14 mouse cellular contexts compared by ENCODE assay signal in the genomic region with DNA sequence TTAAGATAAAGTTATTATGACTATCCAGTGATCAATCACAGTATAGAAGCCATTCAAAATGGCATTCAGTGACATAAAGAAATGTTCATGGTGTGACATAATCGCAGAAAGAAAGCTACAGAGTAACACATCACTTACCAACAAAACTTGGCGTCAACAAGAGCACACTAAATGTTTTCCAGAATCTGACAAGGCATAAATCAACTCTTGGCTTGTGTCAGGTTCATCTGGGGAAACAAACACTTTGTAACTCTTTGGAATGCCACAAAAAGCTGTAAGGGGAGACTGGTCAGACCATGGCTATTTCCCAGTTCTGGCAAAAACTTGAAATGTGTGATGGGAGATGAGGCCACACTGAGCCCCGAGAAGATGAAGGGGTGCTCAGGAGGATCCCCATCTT. TPM values are rescaled to one million over a fixed set of nuclear protein-coding genes. Genes with fewer than 3 reads are reported as not detected.
DNase-seq lines count a peak whose midpoint lies in the region; ATAC-seq and TF ChIP-seq lines count a peak whose summit lies in the region.
"Had no signal": no experiment of that assay in that cellular context is flagged by ENCODE, and none has a peak within 500 bp of the region (broad histone marks: within the 10 kb centered on the region; RNA-seq: fewer than 3 reads in every experiment).

No protein-coding gene starts in this region.

- TF ChIP-seq CTCF in heart, postnatal 0 days (IDR thresholded peaks at IDR 0.05; ENCODE audit: low read depth): no peak
- no peak for TF ChIP-seq CTCF in kidney, postnatal 0 days (IDR thresholded peaks at IDR 0.05; ENCODE audit: low read depth)
- no peak for TF ChIP-seq CTCF in stomach, postnatal 0 days (IDR thresholded peaks at IDR 0.05; ENCODE audit: low read depth)

- H3K27me3 ChIP-seq in heart, postnatal 0 days (ENCODE audit: control insufficient read depth, insufficient read depth, low read length): no peaks in the 10 kb centered on the region
- H3K27me3 ChIP-seq in heart, embryonic 10.5 days (ENCODE audit: insufficient read depth, poor library complexity, severe bottlenecking): no peaks in the 10 kb centered on the region
- no peaks in the 10 kb centered on the region for H3K27me3 ChIP-seq in kidney, postnatal 0 days (ENCODE audit: insufficient read depth, low read length)
- no peaks in the 10 kb centered on the region for H3K27me3 ChIP-seq in neural tube, embryonic 13.5 days
- no peaks in the 10 kb centered on the region for H3K27me3 ChIP-seq in stomach, postnatal 0 days (ENCODE audit: control insufficient read depth, insufficient read depth, low read length)
- H3K27me3 ChIP-seq in liver, embryonic 11.5 days (replicated peaks; ENCODE audit: control insufficient read depth, insufficient read depth, low read length): no peaks in the 10 kb centered on the region
- H3K27me3 ChIP-seq: forebrain, embryonic 15.5 days had no signal

- H3K36me3 ChIP-seq in heart, postnatal 0 days (replicated peaks; ENCODE audit: control insufficient read depth, insufficient read depth, low read length): no peaks in the 10 kb centered on the region
- no peaks in the 10 kb centered on the region for H3K36me3 ChIP-seq in heart, embryonic 10.5 days
- no peaks in the 10 kb centered on the region for H3K36me3 ChIP-seq in kidney, postnatal 0 days (ENCODE audit: insufficient read depth, low read length)
- no peaks in the 10 kb centered on the region for H3K36me3 ChIP-seq in neural tube, embryonic 13.5 days
- no peaks in the 10 kb centered on the region for H3K36me3 ChIP-seq in stomach, postnatal 0 days (ENCODE audit: control insufficient read depth, insufficient read depth, low read length)
- no peaks in the 10 kb centered on the region for H3K36me3 ChIP-seq in liver, embryonic 11.5 days (ENCODE audit: control insufficient read depth, insufficient read depth, low read length)
- H3K36me3 ChIP-seq: forebrain, embryonic 15.5 days; G1E had no signal

- H3K4me1 ChIP-seq in heart, postnatal 0 days (ENCODE audit: control insufficient read depth, insufficient read depth): peaks cover 10% of the 10 kb centered on the region; the same call in 1 of the 2 replicates
- peaks cover 10% of the 10 kb centered on the region; the same call in 1 of the 2 replicates for H3K4me1 ChIP-seq in heart, embryonic 10.5 days
- H3K4me1 ChIP-seq in kidney, postnatal 0 days (replicated peaks; ENCODE audit: insufficient read depth, low read length): no peaks in the 10 kb centered on the region
- H3K4me1 ChIP-seq in neural tube, embryonic 13.5 days (replicated peaks): peaks cover 26% of the 10 kb centered on the region
- H3K4me1 ChIP-seq in stomach, postnatal 0 days (replicated peaks; ENCODE audit: control insufficient read depth, insufficient read depth): no peaks in the 10 kb centered on the region
- no peaks in the 10 kb centered on the region for H3K4me1 ChIP-seq in liver, embryonic 11.5 days (replicated peaks; ENCODE audit: control insufficient read depth, insufficient read depth, low read length)
- H3K4me1 ChIP-seq: forebrain, embryonic 15.5 days had no signal

- TF ChIP-seq EP300 in heart, postnatal 0 days (IDR thresholded peaks at IDR 0.05; ENCODE audit: low read depth): no peak
- TF ChIP-seq EP300 in stomach, postnatal 0 days (optimal IDR thresholded peaks at IDR 0.05): no peak

- peak overlapping the region; percentile 35; the same call in 1 of the 2 replicates for H3K27ac ChIP-seq in heart, postnatal 0 days (ENCODE audit: low read depth)
- H3K27ac ChIP-seq in heart, embryonic 10.5 days: no peak overlapping the region
- peak overlapping the region; percentile 44 for H3K27ac ChIP-seq in kidney, postnatal 0 days
- peak overlapping the region; percentile 64 for H3K27ac ChIP-seq in neural tube, embryonic 13.5 days (replicated peaks)
- 0 out of 2 replicates have a peak overlapping the region, but pooled peaks have one; percentile 20 for H3K27ac ChIP-seq in stomach, postnatal 0 days (replicated peaks)
- no peak overlapping the region for H3K27ac ChIP-seq in liver, embryonic 11.5 days (ENCODE audit: low read depth, low read length)
- H3K27ac ChIP-seq: forebrain, embryonic 15.5 days; liver, embryonic 14.5 days had no signal

- no peak overlapping the region for H3K4me3 ChIP-seq in heart, postnatal 0 days (ENCODE audit: low read depth, low read length)
- no peak overlapping the region for H3K4me3 ChIP-seq in heart, embryonic 10.5 days
- H3K4me3 ChIP-seq in kidney, postnatal 0 days (replicated peaks; ENCODE audit: low read depth, low read length): no peak overlapping the region
- H3K4me3 ChIP-seq in neural tube, embryonic 13.5 days: no peak overlapping the region
- H3K4me3 ChIP-seq in stomach, postnatal 0 days (ENCODE audit: low read depth, low read length): no peak overlapping the region
- no peak overlapping the region for H3K4me3 ChIP-seq in liver, embryonic 11.5 days (ENCODE audit: low read depth, low read length)
- H3K4me3 ChIP-seq: erythroblast, embryonic 14.5 days; forebrain, embryonic 15.5 days had no signal

- no peak overlapping the region for H3K9ac ChIP-seq in heart, postnatal 0 days (replicated peaks; ENCODE audit: low read depth, low read length)
- no peak overlapping the region for H3K9ac ChIP-seq in kidney, postnatal 0 days (ENCODE audit: low read depth, low read length)
- H3K9ac ChIP-seq in neural tube, embryonic 13.5 days: no peak overlapping the region
- no peak overlapping the region for H3K9ac ChIP-seq in stomach, postnatal 0 days (ENCODE audit: low read length)
- no peak overlapping the region for H3K9ac ChIP-seq in liver, embryonic 11.5 days (ENCODE audit: low read depth, low read length)
- H3K9ac ChIP-seq: forebrain, embryonic 15.5 days; liver, embryonic 14.5 days had no signal

- no peak for DNase-seq in heart, postnatal 0 days (ENCODE audit: low spot score)
- no peak for DNase-seq in heart, embryonic 10.5 days (ENCODE audit: low spot score)
- no peak for DNase-seq in kidney, postnatal 0 days (ENCODE audit: low spot score)
- no peak for DNase-seq in kidney, postnatal 36 days
- no peak for DNase-seq in neural tube, embryonic 10.5 days (ENCODE audit: extremely low spot score, low spot score)
- no peak for DNase-seq in stomach, postnatal 0 days (ENCODE audit: low spot score)
- DNase-seq in liver, embryonic 11.5 days (ENCODE audit: low spot score): no peak
- DNase-seq: embryo, embryonic 11 days had no signal

- 84% methylated on average over 3 of the region's 3 CpGs for WGBS in heart, postnatal 0 days
- whole genome bisulfite sequencing in heart, embryonic 10.5 days: 86% methylated on average over 3 of the region's 3 CpGs
- WGBS in kidney, postnatal 0 days: 65% methylated on average over 3 of the region's 3 CpGs
- WGBS in neural tube, embryonic 13.5 days: 79% methylated on average over 3 of the region's 3 CpGs
- 58% methylated on average over 3 of the region's 3 CpGs for WGBS in stomach, postnatal 0 days
- 79% methylated on average over 3 of the region's 3 CpGs for WGBS in liver, embryonic 11.5 days

- no peak for ATAC-seq in heart, postnatal 0 days (ENCODE audit: insufficient read depth, low read depth)
- no peak for ATAC-seq in kidney, postnatal 0 days (replicated peaks; ENCODE audit: low FRiP score, low read depth)
- ATAC-seq in neural tube, embryonic 13.5 days (ENCODE audit: low read depth): no peak
- no peak for ATAC-seq in stomach, postnatal 0 days (ENCODE audit: low FRiP score, low TSS enrichment)
- no peak for ATAC-seq in liver, embryonic 11.5 days (replicated peaks; ENCODE audit: low FRiP score)
- ATAC-seq: forebrain, embryonic 15.5 days had no signal

- H3K4me2 ChIP-seq in heart, postnatal 0 days (ENCODE audit: low read depth, low read length): no peak overlapping the region
- no peak overlapping the region for H3K4me2 ChIP-seq in kidney, postnatal 0 days (ENCODE audit: low read length)
- H3K4me2 ChIP-seq in neural tube, embryonic 13.5 days: no peak overlapping the region
- no peak overlapping the region for H3K4me2 ChIP-seq in stomach, postnatal 0 days (replicated peaks; ENCODE audit: low read depth)
- no peak overlapping the region for H3K4me2 ChIP-seq in liver, embryonic 11.5 days
- H3K4me2 ChIP-seq: forebrain, embryonic 15.5 days had no signal

- no peaks in the 10 kb centered on the region for H3K9me3 ChIP-seq in heart, postnatal 0 days (replicated peaks; ENCODE audit: control insufficient read depth, low read length)
- H3K9me3 ChIP-seq in heart, embryonic 10.5 days: no peaks in the 10 kb centered on the region
- no peaks in the 10 kb centered on the region; the same call in 1 of the 2 replicates for H3K9me3 ChIP-seq in kidney, postnatal 0 days (replicated peaks; ENCODE audit: low read length)
- peaks cover 3% of the 10 kb centered on the region; the same call in 1 of the 2 replicates for H3K9me3 ChIP-seq in neural tube, embryonic 13.5 days
- no peaks in the 10 kb centered on the region for H3K9me3 ChIP-seq in stomach, postnatal 0 days (ENCODE audit: control insufficient read depth, low read length)
- H3K9me3 ChIP-seq in liver, embryonic 11.5 days (ENCODE audit: control insufficient read depth, low read length): no peaks in the 10 kb centered on the region
- H3K9me3 ChIP-seq: forebrain, embryonic 15.5 days had no signal

RNA-seq across cellular contexts. Expression of a gene that starts 36.8 kb away (rescaled TPM):
- 0.54 and 4.0 TPM in 2 replicates for total RNA-seq in heart, postnatal 0 days (2014; rRNA removed; ENCODE audit: low replicate concordance)
- 0.60 and 0.71 TPM in 2 replicates for polyA plus RNA-seq in heart, postnatal 0 days (2015; fragmentation: Nextera tagmentation; extraction: Ambion mirVana)
- 1.4 and 2.4 TPM in 2 replicates for polyA plus RNA-seq in heart, embryonic 10.5 days (2016; fragmentation: Nextera tagmentation; extraction: Ambion mirVana)
- 0.98 and 1.1 TPM in 2 replicates for polyA plus RNA-seq in kidney, postnatal 0 days (2015; fragmentation: Nextera tagmentation; extraction: Ambion mirVana)
- polyA plus RNA-seq in neural tube, embryonic 13.5 days (2015; fragmentation: Nextera tagmentation; extraction: Ambion mirVana): 4.5 and 5.2 TPM in 2 replicates
- 4.0 and 4.1 TPM in 2 replicates for polyA plus RNA-seq in stomach, postnatal 0 days (2015; fragmentation: Nextera tagmentation; extraction: Ambion mirVana)
- not detected in 2 replicates for polyA plus RNA-seq in liver, embryonic 11.5 days (2014; fragmentation: Nextera tagmentation; extraction: Ambion mirVana)
- total RNA-seq: megakaryocyte progenitor cell, adult 5-6 weeks had no signal
- polyA plus RNA-seq: erythroblast, embryonic 14.5 days; liver, embryonic 14.5 days had no signal

Comparison
In these comparisons a context has a peak if more than half of its experiments do, and no peak if none do; other contexts are left out.
1. H3K27ac ChIP-seq: peak in heart, postnatal 0 days (single experiment), kidney, postnatal 0 days (single experiment), neural tube, embryonic 13.5 days (single experiment) and stomach, postnatal 0 days (single experiment); none in heart, embryonic 10.5 days (single experiment) and liver, embryonic 11.5 days (single experiment).